Mouse (Mus musculus) neural tube, postnatal 0 days (tissue): ENCODE measurements around the gene Tenm3. TPM values are rescaled to one million over a fixed set of nuclear protein-coding genes. Genes with fewer than 3 reads are reported as not detected.

Experiments used
- polyA plus RNA-seq: library from polyadenylated mRNA; unstranded; fragments of >200 nt; fragmentation: Nextera tagmentation; extraction: Ambion mirVana; gene quantifications from 2 replicates; pipeline ENCODE4 v1.2.1, GENCODE M21; 2015

Gene Tenm3
- 27.1 and 30.0 TPM in 2 replicates for polyA plus RNA-seq

GRCm38 (mm10) chr8:48843931-48844285 is at the start of gene Tenm3:
Gene Tenm3 (minus strand): TSS chr8:48843951.

